Mouse (Mus musculus) c-Kit-positive CD71-positive TER-119-negative erythroid progenitor cells, embryonic 14.5 days (primary cell): ENCODE measurements around the gene Lck.

Experiments
- DNase-seq: peaks from one replicate; pipeline ENCODE4 v3.0.0-alpha.2; 2013; ENCODE audit warnings: low read depth

Lck gene

DNA sequence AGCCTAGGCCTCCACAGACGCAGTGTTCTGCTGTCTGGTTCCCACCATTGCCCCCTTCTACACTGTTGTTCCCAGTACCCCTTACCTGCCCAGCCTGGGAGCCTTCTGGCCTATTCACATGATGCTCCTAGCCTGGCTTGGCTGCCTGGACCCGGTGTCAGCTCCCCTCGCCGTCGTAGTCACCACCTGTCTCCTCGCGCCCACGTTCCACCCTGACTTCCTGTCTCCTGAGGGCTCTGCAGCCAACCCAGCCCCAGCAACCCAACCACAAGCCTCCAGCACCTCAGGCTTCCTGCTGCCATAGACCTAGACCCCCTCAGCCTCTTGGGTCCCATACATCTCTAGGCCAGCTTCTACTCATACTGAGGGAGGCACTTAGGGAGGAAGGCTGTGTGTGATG, at the start of gene Lck:
Gene Lck, minus strand, starts transcription at position 212 of the 400 bp plus-strand sequence.
- DNase-seq, result no peak

DNA sequence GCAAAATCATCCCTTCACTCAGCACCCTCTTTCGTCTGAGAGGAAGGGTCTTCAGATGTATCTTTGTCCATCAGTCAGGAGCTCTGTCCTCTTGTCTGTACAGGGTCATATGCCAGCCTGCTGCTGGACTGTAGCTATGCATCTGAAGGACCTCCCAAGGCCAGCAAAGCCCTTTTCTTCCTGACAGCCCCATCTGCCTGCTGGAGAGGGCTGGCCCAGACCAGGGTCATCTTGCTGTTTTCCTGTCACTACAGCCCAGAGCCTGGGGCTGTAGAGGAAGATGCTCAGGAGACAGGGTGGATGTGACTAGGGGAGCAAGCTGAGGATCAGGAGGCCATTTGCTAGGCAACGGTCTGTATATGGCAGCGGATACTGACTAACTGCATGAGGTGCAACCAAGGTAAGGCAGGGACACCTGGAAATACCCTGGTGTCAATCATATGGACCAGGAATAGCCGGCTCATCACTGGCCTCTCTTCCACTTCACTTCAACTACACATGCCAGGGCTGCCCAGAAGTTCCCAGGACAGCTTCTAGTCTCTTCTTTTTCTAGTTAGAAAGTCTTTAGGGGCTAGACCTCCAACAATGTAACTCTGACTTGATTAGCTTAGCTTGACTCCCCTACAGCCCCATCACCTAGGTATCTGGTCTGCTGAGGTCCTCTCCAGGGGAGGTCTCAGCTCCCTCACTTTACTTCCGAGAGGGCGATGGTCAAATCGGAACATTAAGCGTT, 49.5 kb upstream of the Lck start:
- DNase-seq, result no peak

DNA sequence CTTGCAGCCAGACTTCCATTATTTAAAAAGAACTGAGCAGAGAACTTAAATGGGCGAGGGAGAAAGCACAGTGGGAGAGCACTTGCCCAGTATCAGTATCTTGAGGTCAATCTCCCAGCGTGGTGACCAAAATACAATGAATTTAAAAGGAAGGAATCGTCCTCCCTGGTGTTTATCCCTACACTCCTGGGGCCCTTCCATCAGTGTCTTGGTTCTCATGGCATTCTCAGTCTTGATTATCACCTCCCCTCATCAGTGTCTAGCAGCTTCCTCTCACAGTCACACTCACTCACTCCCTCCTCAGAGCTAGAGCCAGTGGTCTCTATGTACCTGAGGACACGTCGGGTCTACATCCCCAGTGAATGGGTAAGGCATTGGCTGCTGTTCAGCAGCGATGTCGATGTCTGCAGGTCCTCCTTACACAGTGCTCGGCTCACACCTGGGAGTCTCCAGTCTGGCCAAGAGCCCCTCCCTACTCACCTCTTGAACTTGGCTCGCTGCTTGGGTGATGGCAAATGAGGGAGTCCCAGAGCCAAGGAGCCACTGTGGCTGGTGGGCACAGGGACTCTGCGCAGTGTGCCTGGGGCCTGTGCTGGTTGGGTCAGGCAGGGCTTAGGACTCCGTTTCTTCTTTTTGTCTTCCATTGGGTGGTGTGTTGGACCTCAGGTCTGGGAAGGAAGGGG, 48.8 kb upstream of the Lck start:
- no peak for DNase-seq

DNA sequence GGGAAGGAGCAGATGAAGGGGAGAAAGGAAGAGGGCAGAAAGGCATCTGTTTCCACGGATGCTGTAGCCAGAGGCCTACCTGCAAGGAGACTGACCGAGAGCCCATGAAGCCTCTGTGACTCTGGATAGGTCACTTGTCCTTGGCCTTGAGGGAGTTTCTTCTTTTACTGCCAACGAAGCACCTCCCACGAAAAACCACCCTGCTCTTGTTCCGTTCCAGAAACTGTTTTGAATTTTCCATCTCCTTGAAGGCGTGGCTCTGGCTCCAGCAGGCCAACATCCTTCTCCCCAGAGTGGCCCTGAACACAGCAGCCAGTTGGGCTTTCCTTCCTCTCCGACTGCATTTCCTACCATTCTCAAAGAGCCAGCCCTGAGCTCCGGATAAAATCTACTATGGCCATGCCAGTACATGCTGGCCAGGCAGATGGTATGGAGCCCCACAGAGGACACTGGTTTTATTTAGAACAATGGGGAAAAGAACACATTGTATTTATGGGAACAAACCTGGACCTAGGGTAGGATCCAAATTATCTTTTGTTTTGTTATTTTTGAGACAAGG, 47.9 kb upstream of the Lck start:
- no peak for DNase-seq

DNA sequence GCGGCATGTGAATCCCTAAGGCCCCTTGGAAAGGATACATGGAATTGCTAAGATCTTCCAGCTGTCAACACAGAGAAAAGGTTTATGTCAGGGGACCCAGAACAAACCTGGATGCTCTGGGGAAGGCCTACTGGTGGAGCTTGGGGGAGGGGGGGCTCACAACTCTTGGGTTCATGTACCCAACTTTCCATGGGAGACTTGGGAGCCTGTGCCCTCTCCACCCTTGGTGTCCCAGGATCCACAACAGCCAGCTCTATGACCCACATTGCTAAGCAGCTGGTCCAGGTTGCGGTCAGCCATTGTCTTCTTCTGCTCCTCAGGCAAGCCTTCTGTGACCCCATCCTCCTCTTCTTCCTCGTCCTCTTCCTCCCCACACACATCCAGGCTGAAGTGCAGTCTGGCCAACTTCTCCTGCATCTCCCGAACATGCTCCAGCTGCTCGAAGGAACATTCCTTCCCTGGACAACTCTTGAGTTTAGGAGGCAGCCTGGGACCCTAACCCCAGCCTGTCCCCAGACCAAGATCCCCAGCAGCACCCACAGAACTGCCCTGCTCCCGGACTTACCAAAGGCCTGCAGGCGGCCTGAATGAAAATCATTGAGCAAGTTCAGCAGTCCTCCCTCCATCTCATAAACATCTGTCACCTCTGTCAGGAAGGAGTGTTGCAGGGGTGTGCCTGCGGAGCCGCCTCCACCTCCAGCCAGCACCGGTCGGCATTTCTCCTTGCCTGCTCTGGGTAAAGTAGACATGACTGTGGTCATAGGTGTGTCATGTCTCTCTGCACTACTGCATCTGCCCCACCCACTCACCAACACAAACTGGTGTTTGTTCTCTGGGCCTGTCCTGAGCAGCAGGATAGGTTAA, 47.2 kb upstream of the Lck start:
- no peak for DNase-seq

DNA sequence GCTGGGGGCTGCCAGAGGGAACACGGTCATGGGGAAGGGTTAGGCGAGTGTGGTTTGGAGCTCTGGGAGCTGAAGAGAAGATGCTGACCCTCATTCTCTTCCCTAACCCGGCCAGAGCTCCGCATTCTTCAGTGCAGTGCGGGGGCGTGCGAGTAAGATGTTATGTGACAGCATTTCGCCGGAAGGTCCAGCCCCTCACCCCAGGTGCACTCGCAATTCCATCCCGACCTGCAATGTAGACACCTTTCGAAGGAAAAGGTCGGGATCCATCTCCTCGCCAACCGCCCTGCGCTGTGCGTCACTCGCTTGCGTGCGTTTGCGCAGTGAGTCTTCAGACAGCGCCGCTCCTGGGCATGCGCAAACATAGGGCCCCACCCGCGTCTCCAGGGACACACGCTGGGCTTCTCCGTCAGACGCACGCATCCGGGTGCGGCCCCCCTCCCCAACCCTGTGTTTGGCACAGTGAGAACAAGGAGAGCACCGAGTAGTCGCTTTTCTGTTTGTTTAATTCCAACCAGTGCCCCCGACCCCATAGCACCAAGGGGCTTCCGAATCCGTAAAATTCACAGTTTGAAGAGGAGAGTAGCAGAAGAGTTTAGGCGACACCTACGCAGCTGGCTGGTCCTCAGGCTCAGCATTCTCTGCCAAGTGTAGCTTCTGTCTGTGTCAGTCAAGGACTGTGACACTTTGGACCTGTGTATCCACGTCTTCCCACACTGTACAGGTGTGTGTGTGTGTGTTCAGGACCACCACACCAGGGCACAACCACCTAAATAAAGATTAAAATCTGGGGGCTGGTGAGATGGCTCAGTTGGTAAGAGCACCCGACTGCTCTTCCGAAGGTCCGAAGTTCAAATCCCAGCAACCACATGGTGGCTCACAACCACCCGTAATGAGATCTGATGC, 45.6 kb upstream of the Lck start, which contains the start of gene Iqcc:
Gene Iqcc, minus strand, starts transcription at position 314 of the 906 bp plus-strand sequence.
- DNase-seq, result peak; percentile 88

DNA sequence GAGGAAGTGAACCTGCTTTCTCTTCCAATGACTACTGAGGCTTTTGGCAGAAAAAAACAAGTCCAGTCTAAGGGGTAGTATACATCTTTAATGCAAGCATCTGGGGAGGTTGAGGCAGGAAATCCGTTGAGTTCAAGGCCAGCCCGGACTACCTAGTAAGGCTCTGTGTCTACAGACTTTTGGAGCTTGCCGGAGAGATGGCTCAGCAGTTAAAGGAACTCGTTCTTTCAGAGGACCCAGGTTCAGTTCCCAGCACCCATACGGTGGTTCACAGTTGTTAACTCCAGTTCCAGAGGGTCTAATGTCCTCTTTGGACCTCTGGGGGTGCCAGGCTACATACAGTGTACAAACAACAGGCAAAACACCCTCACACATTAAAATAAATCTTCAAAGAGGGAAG, 44.6 kb upstream of the Lck start:
- DNase-seq, result no peak

DNA sequence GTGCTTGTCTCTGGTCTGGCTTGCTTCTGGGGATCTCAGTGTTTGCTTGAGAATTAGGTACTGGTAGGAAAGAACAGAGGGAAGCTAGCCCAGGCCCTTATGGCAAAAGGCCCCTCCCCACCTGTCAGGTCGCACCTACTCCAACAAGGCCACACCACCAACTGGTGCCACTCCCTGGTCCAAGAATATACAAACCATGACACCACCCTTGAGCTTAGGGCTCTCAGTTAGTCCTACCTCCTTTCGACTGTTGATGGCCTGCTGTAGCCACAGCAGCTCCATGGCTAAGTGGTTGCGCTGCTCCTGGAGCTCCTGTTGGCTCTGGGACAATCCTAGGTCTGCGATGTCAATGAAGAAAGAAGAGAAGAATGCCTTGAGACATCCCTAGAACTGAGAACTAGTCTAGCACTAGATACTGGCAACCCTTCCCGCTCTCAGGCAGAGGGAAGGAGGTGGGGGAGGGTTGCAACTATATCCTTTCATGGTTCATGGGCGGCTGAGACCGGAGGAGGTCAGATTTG, 43.7 kb upstream of the Lck start:
- DNase-seq, result no peak

DNA sequence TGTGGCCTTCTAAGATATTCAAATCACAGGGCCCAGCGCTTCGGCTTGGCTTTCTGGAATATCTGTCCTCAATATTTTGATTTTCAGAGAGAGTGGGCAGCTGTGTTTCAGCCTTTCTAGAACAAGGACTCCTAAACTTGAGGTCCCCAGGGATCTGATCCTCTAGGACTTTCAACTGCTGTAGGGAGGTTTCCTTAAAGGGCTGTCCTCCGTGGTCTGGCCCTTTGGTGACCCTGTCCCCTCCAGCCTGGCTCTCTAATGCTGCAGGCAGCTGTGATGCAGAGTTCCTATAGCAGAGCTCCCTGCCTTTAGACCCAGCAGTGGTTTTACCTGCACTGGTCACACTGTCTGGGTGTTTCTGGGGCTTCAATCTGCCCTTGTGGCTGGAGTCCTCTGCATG, 43.2 kb upstream of the Lck start:
- DNase-seq, result no peak

DNA sequence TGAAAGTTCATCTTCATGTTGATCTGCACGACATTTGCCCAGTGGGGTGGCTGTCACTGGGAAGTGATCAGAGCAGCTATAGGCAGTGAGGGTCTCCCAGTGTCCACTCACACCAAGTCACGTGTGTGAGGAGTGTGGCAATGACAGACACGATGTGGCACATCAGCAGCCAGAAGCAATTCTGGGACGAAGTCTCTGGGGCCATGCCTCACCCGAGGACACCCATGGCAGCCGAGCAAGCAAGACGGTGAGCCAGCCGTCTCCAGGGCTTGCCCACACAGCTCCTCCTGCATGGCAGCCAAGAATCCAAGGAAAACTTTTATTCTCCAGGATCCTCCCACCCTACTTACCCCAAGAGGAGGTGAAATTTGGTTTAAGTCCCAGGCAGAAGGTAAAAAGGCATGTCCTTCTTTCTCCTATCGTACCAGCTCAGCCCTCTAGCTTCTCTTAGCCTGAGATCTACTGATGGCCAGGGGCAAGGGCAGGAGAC, 42.4 kb upstream of the Lck start:
- DNase-seq, result no peak

DNA sequence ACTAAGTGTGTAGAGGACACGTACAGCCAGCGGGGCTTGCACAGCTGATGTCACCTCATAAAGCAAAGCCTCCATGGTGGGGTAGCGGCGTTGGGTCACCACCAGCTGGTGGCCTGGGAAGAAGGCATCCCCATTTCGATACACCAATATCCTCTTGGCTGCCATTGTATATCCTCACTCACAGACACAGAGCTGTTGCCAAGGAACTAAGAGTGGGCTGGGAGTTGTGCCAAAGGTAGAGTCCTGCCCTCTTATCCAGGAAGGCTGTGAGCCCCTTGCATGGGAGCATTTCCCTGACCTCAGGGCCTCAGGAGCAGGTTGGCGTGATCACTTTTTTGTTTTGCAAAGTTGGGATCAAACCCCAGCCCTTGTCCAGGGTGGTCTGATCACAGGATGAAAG, 40.7 kb upstream of the Lck start, which contains the start of gene Dcdc2b:
Gene Dcdc2b, minus strand, starts transcription at position 165 of the 400 bp plus-strand sequence.
- DNase-seq, result no peak

DNA sequence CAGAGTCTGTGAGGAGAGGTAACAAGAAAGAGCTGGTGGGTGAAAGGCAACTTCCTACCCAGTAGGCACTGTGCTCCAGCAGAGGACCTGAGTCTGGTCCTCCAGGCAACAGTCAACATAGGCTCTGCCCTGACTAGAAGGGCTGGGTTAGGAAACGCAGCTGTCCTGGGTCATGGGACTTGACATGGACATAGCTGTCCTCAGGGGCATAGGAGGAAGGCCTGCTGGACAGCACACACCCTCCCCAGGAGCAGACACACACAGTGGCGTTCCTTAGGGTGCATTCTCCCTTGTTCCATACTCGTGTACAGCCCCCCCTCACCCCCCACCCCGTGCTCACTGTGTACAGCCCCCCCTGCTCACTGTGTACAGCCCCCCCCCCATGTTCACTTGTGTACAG, 37.0 kb upstream of the Lck start:
- no peak for DNase-seq

DNA sequence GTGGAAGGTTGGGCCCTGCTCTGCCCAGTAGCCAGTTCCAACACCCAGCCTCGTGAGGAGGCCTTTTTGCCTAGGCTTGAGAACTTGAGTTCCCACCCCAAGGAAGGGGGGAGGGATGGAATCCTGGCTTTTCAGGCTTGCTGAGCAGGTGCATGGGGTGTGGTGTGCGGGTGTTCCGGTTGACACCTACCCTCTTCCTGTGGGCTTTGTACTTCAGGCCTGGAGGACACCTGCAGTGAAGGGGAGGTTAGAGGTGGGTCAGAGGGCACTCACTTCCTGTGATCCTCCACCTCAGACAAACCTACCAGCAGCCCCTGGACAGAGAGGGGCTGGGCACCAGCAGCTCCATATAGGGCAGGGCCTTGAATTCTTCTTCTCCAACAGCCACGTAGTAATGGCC, 36.6 kb upstream of the Lck start:
- DNase-seq, result no peak

DNA sequence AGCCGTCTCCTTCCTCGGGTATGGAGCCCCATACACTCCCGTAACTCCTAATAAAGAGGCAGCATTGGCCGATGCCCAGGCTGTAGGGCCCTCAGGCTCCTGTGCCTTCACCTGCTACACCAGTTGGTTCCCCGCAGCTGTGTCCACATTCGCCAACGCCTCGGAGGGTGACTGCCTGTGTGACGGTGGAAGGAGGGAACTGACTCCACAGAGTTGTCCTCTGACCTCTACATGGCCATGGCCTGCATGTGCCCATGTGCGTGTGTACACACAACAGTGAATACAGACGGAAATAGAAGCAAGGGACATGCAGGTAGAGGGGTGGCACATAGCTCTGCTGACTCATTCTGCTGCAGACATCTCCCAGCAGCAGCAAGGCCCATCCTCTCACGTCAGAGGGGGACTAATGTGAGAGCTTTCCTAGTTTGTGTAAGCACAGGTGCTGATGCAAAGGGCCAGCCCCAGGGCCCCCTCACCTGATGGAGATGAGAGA, 35.7 kb upstream of the Lck start:
- DNase-seq, result no peak

DNA sequence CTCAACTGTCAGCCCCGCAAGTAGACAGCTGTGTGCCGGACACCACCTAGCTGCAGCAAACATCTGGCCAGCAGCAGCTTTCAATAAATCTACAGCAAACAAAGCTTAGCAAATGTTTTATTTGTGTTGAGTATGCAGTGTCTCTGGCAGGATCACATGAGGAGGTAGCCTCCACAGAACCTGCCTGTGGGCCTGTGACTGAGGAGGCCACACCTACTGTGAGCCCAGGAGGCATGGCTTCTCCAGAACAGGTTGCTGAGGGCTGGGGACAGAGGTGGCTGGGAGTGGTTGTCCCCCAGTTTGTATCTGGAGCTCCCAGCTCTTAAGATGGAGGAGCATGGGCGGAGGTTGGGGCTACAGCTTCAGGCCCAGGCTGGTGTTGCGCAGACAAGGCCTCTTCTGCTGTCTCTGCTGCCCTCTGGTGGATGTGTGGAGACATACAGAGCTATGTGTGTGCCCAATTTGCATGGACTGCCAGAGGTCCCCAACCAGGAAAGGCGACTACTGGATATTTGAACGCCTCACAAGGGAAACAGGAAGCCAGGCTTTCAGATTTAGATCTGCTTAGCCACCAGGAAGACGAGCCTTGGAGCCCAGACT, 35.1 kb upstream of the Lck start:
- peak; percentile 83 for DNase-seq

DNA sequence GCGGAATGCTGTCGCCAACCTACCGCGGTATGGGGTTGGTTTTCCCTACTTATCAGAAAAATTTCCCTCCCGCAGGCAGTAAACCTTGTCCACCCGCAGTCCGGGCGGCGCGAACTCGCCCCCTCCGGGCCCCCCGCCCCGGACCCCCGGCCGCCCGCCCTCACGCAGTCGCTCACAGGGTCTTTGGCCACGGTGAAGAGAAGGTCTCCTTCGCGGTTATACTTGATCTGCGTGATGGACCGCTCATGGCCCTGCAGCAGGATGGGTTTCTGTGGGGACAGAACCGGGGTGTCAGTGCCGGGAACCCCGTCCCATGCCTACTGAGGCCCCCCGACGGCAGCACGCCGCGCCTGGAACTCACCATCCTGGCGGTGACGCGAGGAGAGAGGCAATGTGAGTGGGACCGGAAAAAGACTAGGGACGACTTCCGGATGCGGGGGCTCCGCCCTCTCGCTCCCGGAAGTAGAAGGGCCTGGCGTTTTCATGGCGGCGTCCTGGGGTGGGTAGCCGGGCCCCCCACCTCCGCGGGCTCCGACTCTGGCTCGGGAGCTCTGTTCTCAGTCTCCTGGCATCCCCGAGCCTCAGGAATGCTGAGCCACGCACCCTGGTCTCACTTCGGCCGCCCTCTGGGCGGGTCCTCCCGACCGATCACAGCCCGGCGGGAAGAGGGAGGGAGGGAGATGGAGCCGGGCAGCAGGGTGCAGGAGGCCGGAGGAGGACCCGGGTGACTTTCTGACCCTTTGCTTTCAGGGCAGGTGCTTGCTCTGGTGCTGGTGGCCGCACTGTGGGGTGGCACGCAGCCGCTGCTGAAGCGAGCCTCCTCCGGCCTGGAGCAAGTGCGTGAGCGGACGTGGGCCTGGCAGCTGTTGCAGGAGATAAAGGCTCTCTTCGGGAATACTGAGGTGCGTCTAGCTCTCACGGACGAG, 27.1 kb upstream of the Lck start, which contains the start of the genes Eif3i and Tmem234:
Gene Eif3i, minus strand, starts transcription at position 416 of the 926 bp plus-strand sequence.
Gene Tmem234, plus strand, starts transcription at position 436 of the 926 bp plus-strand sequence.
- peak; percentile 77 for DNase-seq

DNA sequence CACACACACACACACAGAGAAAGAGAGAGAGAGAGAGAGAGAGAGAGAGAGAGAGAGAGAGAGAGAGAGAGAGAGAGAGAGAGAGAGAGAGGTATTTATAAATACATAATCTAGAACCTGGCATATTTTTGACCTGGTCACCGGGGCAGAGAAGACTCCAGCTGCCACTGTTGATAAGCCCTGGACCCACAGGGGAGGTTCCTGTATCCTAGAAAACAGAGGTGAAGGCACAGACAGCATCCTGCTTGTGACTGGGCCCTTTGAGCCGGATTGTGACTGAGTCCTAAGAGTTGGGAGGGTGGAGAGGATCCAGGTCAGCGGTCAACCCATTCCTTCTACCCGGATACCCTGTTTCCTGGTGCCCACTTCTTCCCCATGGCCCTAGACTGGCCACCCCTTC, 15.4 kb upstream of the Lck start:
- DNase-seq, result no peak

DNA sequence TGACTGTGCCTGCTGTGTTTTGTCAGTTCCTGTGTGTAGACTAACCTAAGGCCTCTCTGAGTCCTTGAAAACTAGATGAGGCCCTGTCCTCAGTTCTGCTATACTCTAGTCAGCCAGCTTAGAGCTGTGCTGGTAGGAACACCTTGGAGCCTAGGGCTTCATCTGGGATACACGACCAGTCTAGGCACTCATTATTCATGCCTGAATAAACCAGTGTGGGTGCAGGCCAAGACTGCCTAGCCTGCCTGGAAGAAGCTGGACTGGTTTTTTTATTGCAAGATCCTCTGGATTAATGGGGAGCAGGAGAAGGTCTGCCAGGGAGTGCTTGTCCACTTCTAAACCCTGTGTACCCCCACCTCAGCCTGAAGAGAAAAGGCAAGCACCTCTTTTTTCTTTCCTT, 13.5 kb upstream of the Lck start:
- DNase-seq, result no peak

DNA sequence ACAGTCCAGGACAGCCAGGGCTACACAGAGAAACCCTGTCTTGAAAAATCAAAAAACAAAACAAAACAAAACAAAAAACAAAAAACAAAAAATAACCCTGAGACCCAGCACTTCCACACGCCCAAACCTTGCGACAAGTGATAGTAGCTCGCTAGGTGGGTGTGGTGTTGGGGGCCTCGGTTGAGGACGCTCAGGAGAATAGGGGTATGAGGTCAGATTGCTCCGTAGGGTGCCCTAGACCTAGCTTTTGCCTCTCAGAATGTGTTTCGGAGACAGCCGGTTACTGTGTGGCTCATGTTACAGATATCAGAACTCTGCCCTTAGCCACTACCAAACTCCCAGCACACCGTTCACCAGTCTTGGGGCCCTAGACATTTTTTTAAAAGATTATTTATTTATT, 12.3 kb upstream of the Lck start:
- no peak for DNase-seq
